Mouse (Mus musculus) CH12.LX (cell line): ENCODE results near the gene Pfpl. TPM values are rescaled to one million over a fixed set of nuclear protein-coding genes. Genes with fewer than 3 reads are reported as not detected.
A peak's percentile ranks its signal among the peaks of the same experiment; 100 is the strongest.

ENCODE experiments used
- DNase-seq: peaks from one replicate; pipeline ENCODE4 v3.0.0-alpha.2; 2013; ENCODE audit errors: extremely low read depth
- H3K27ac ChIP-seq: 2 replicates; pipeline ENCODE4 v1.5.1; 2012; ENCODE audit warnings: low read depth, mild to moderate bottlenecking, control low read depth, moderate library complexity; ENCODE audit not compliant: insufficient read depth
- H3K27me3 ChIP-seq: replicated peaks from 2 replicates; pipeline ENCODE3; 2012; ENCODE audit warnings: inconsistent platforms
- H3K36me3 ChIP-seq, 2 experiments: replicated peaks in 1 of 2; 2 replicates each; pipeline versions ENCODE3 to v1.6.1; 2012; ENCODE audit warnings: inconsistent platforms in 1 of 2, low read length in 1 of 2, mild to moderate bottlenecking in 1 of 2, mixed read lengths in 1 of 2, moderate library complexity in 1 of 2; ENCODE audit not compliant: control insufficient read depth in 1 of 2, insufficient read depth in 1 of 2
- H3K4me1 ChIP-seq, 2 experiments: 2 replicates each; pipeline ENCODE4 v1.6.1; 2012; ENCODE audit warnings: inconsistent platforms in 1 of 2, moderate library complexity in 1 of 2; ENCODE audit not compliant: insufficient read depth in 2 of 2, control insufficient read depth in 1 of 2
- H3K4me2 ChIP-seq: 2 replicates; pipeline ENCODE4 v1.6.1; 2012; ENCODE audit warnings: low read depth, mild to moderate bottlenecking, control low read depth; ENCODE audit not compliant: poor library complexity, insufficient read depth, severe bottlenecking
- H3K4me3 ChIP-seq, 3 experiments: fragments of 150-350 bp in 1 of 3; sonication (generic) in 1 of 3; replicated peaks in 1 of 3; 2 replicates each; pipeline versions ENCODE3 to v1.5.1; 2011 to 2012; ENCODE audit warnings: low read depth in 2 of 3, low read length in 2 of 3, mild to moderate bottlenecking in 2 of 3, moderate library complexity in 2 of 3, control low read depth in 1 of 3, improper control_type of control experiment in 1 of 3, inconsistent platforms in 1 of 3, mixed read lengths in 1 of 3; ENCODE audit not compliant: poor library complexity in 1 of 3
- H3K79me2 ChIP-seq: replicated peaks from 2 replicates; pipeline ENCODE4 v1.6.1; 2012; ENCODE audit warnings: mild to moderate bottlenecking, moderate library complexity; ENCODE audit not compliant: control insufficient read depth, poor library complexity, insufficient read depth, severe bottlenecking; ENCODE audit errors: extremely low read depth
- H3K9ac ChIP-seq: 2 replicates; pipeline ENCODE4 v1.6.1; 2012; ENCODE audit warnings: low read depth, mild to moderate bottlenecking, control low read depth, moderate library complexity; ENCODE audit not compliant: insufficient read depth
- H3K9me3 ChIP-seq: replicated peaks from 2 replicates; pipeline ENCODE3; 2012; ENCODE audit warnings: low read length, inconsistent platforms, mixed read lengths
- BHLHE40 ChIP-seq: IDR thresholded peaks from 2 replicates; pipeline ENCODE4 v1.6.1; 2011; ENCODE audit warnings: mild to moderate bottlenecking, low read depth, low read length, improper control_type of control experiment
- CHD2 ChIP-seq: IDR thresholded peaks from 2 replicates; pipeline ENCODE4 v1.6.1; 2011; ENCODE audit warnings: low read length, improper control_type of control experiment
- CTCF ChIP-seq, 2 experiments: IDR thresholded peaks in 1 of 2; conservative IDR thresholded peaks in 1 of 2; 2 replicates each; pipeline ENCODE4 v1.5.1; 2011 to 2012; ENCODE audit warnings: low read depth in 2 of 2, low read length in 2 of 2, improper control_type of control experiment in 1 of 2, inconsistent platforms in 1 of 2, mild to moderate bottlenecking in 1 of 2, moderate library complexity in 1 of 2
- E2F4 ChIP-seq: IDR thresholded peaks from 2 replicates; pipeline ENCODE4 v1.6.1; 2011; ENCODE audit warnings: low read depth, low read length, improper control_type of control experiment; ENCODE audit not compliant: insufficient replicate concordance
- ELF1 ChIP-seq: IDR thresholded peaks from 2 replicates; pipeline ENCODE4 v1.6.1; 2014; ENCODE audit warnings: low read depth, mild to moderate bottlenecking, inconsistent platforms, low read length, improper control_type of control experiment
- GABPA ChIP-seq: IDR thresholded peaks from 2 replicates; pipeline ENCODE4 v1.6.1; 2012; ENCODE audit warnings: low read depth, low read length, improper control_type of control experiment, inconsistent platforms; ENCODE audit not compliant: insufficient replicate concordance
- HCFC1 ChIP-seq: IDR thresholded peaks from 2 replicates; pipeline ENCODE4 v1.6.1; 2012; ENCODE audit warnings: low read depth, mild to moderate bottlenecking, inconsistent platforms, low read length, improper control_type of control experiment
- IRF4 ChIP-seq: IDR thresholded peaks from 2 replicates; pipeline ENCODE4 v1.6.1; 2014; ENCODE audit warnings: low read depth, mild to moderate bottlenecking, inconsistent platforms, low read length, improper control_type of control experiment
- JUN ChIP-seq: IDR thresholded peaks from 2 replicates; pipeline ENCODE4 v1.6.1; 2011; ENCODE audit warnings: low read depth, mild to moderate bottlenecking, low read length, improper control_type of control experiment, moderate library complexity; ENCODE audit not compliant: insufficient read depth
- JUND ChIP-seq: conservative IDR thresholded peaks from 2 replicates; pipeline ENCODE4 v1.6.1; 2011; ENCODE audit warnings: low read depth, low read length, improper control_type of control experiment
- KAT2A ChIP-seq: IDR thresholded peaks from 2 replicates; pipeline ENCODE4 v1.6.1; 2012; ENCODE audit warnings: low read length, improper control_type of control experiment, inconsistent platforms; ENCODE audit not compliant: insufficient replicate concordance
- MAFK ChIP-seq: IDR thresholded peaks from 2 replicates; pipeline ENCODE4 v1.6.1; 2011; ENCODE audit warnings: low read length, improper control_type of control experiment; ENCODE audit not compliant: insufficient replicate concordance
- MAX ChIP-seq: IDR thresholded peaks from 2 replicates; pipeline ENCODE4 v1.6.1; 2011; ENCODE audit warnings: low read length, improper control_type of control experiment
- MAZ ChIP-seq: IDR thresholded peaks from 2 replicates; pipeline ENCODE4 v1.6.1; 2012; ENCODE audit warnings: low read depth, mild to moderate bottlenecking, inconsistent platforms, low read length, improper control_type of control experiment, moderate library complexity
- MEF2A ChIP-seq: IDR thresholded peaks from 2 replicates; pipeline ENCODE4 v1.6.1; 2014; ENCODE audit warnings: low read depth, mild to moderate bottlenecking, inconsistent platforms, low read length, improper control_type of control experiment, borderline replicate concordance
- MXI1 ChIP-seq: IDR thresholded peaks from 2 replicates; pipeline ENCODE4 v1.6.1; 2011; ENCODE audit warnings: mild to moderate bottlenecking, low read depth, low read length, improper control_type of control experiment
- MYC ChIP-seq: IDR thresholded peaks from 2 replicates; pipeline ENCODE4 v1.6.1; 2011; ENCODE audit warnings: low read depth, mild to moderate bottlenecking, improper control_type of control experiment, low read length
- NELFE ChIP-seq: IDR thresholded peaks from 2 replicates; pipeline ENCODE4 v1.6.1; 2011; ENCODE audit warnings: low read depth, low read length, improper control_type of control experiment
- NRF1 ChIP-seq: IDR thresholded peaks from 2 replicates; pipeline ENCODE4 v1.6.1; 2014; ENCODE audit warnings: low read depth, mild to moderate bottlenecking, inconsistent platforms, low read length, improper control_type of control experiment, moderate library complexity
- PAX5 ChIP-seq: IDR thresholded peaks from 2 replicates; pipeline ENCODE4 v1.6.1; 2012; ENCODE audit warnings: low read length, inconsistent platforms, mixed read lengths
- POLR2A ChIP-seq: IDR thresholded peaks from 2 replicates; pipeline ENCODE4 v1.6.1; 2011; ENCODE audit warnings: low read depth, mild to moderate bottlenecking, improper control_type of control experiment, low read length
- POLR2AphosphoS2 ChIP-seq: IDR thresholded peaks from 2 replicates; pipeline ENCODE4 v1.6.1; 2011; ENCODE audit warnings: low read depth, low read length, improper control_type of control experiment
- RAD21 ChIP-seq: IDR thresholded peaks from 2 replicates; pipeline ENCODE4 v1.6.1; 2011; ENCODE audit warnings: low read depth, mild to moderate bottlenecking, low read length, improper control_type of control experiment, moderate library complexity
- RCOR1 ChIP-seq: conservative IDR thresholded peaks from 2 replicates; pipeline ENCODE4 v1.6.1; 2012; ENCODE audit warnings: low read depth, mild to moderate bottlenecking, inconsistent platforms, low read length, improper control_type of control experiment
- SIN3A ChIP-seq: IDR thresholded peaks from 2 replicates; pipeline ENCODE4 v1.6.1; 2012; ENCODE audit warnings: low read length, improper control_type of control experiment, inconsistent platforms
- TBP ChIP-seq: conservative IDR thresholded peaks from 2 replicates; pipeline ENCODE4 v1.6.1; 2011; ENCODE audit warnings: low read depth, low read length, improper control_type of control experiment
- TCF12 ChIP-seq: IDR thresholded peaks from 2 replicates; pipeline ENCODE4 v1.6.1; 2014; ENCODE audit warnings: low read depth, mild to moderate bottlenecking, inconsistent platforms, low read length, improper control_type of control experiment
- UBTF ChIP-seq: IDR thresholded peaks from 2 replicates; pipeline ENCODE4 v1.6.1; 2012; ENCODE audit warnings: low read depth, mild to moderate bottlenecking, inconsistent platforms, low read length, improper control_type of control experiment, moderate library complexity
- USF1 ChIP-seq: IDR thresholded peaks from 2 replicates; pipeline ENCODE4 v1.6.1; 2014; ENCODE audit warnings: low read depth, mild to moderate bottlenecking, inconsistent platforms, low read length, improper control_type of control experiment
- USF2 ChIP-seq: conservative IDR thresholded peaks from 2 replicates; pipeline ENCODE4 v1.6.1; 2011; ENCODE audit warnings: low read depth, low read length, improper control_type of control experiment
- ZC3H11A ChIP-seq: IDR thresholded peaks from 2 replicates; pipeline ENCODE4 v1.6.1; 2012; ENCODE audit warnings: low read depth, mild to moderate bottlenecking, inconsistent platforms, low read length, improper control_type of control experiment
- ZMIZ1 ChIP-seq: IDR thresholded peaks from 2 replicates; pipeline ENCODE4 v1.6.1; 2012; ENCODE audit warnings: low read depth, mild to moderate bottlenecking, inconsistent platforms, low read length, improper control_type of control experiment
- ZNF384 ChIP-seq: IDR thresholded peaks from 2 replicates; pipeline ENCODE4 v1.6.1; 2012; ENCODE audit warnings: low read depth, low read length, improper control_type of control experiment, inconsistent platforms
- dilution Hi-C: fragments of 300-500 bp; cut with MboI; formaldehyde crosslinking; loops from 2 replicates; pipeline ENCODE4 v1.14.3; 2020; ENCODE audit warnings: low sequenced_read_pairs; ENCODE audit not compliant: extremely low pct_unique_long_range_greater_than_20kb, extremely low pct_ligation_motif_present
- in situ Hi-C: fragments of 300-500 bp; cut with MboI; formaldehyde crosslinking; loops from 3 replicates; pipeline ENCODE4 v1.14.3; 2019; ENCODE audit warnings: low sequenced_read_pairs, low pct_ligation_motif_present, low pct_unique_long_range_greater_than_20kb, mixed read lengths
- polyA plus RNA-seq: library from polyadenylated mRNA; unstranded; fragments of >175 nt; gene quantifications from 2 replicates; pipeline ENCODE4 v1.2.1, GENCODE M21; 2012; ENCODE audit warnings: low read depth; ENCODE audit not compliant: insufficient read length
- total RNA-seq, 2 experiments: library from RNA; depleted of rRNA; stranded (reverse); fragments of 300-350 nt in 1 of 2; fragments of >200 nt in 1 of 2; gene quantifications; 2 replicates each; pipeline ENCODE4 v1.2.3; 2012 to 2014

Pfpl gene
- total and polyA plus RNA-seq, 3 experiments, result not detected

GRCm38 (mm10) chr19:12427101-12427500, 604 bp upstream of the Pfpl start:
- Histone ChIP-seq H3K4me1 (peaks cover 6 to 20% of the 10 kb centered on the region in 2 experiments; a peak in 3 of 4 replicates), H3K27me3 (no peaks in the 10 kb centered on the region), H3K9ac (no peak overlapping the region), H3K27ac (no peak overlapping the region), H3K79me2 (no peaks in the 10 kb centered on the region), H3K9me3 (no peaks in the 10 kb centered on the region), H3K4me3 (no peak overlapping the region), H3K36me3 (no peaks in the 10 kb centered on the region), H3K4me2 (no peak overlapping the region)
- dilution Hi-C loops (no loop called here), in situ Hi-C loops (no loop called here)
- TF ChIP-seq TCF12 (no peak), MAX (peak; percentile 80), IRF4 (peak; percentile 27; the same call in 1 of the 2 replicates)
- DNase-seq, result no peak

GRCm38 (mm10) chr19:12433033-12433432, 5.3 kb downstream of the Pfpl start:
- in situ Hi-C loops (loop anchor here (5.0 to 10.0 kb wide), 3 partner anchors 64 to 298 kb away; no protein-coding TSS in a partner anchor), dilution Hi-C loops (no loop called here)
- peak overlapping the region; percentile 67; the same call in 1 of the 2 replicates for H3K27ac ChIP-seq
- H3K36me3 ChIP-seq, result no peaks in the 10 kb centered on the region
- H3K4me1 ChIP-seq, result peaks cover 18 to 36% of the 10 kb centered on the region in 2 experiments
- H3K4me3 ChIP-seq, result no peak overlapping the region
- peaks cover 2% of the 10 kb centered on the region for H3K9me3 ChIP-seq
- no peaks in the 10 kb centered on the region for H3K27me3 ChIP-seq
- DNase-seq, result peak; percentile 88
- no peaks in the 10 kb centered on the region for H3K79me2 ChIP-seq
- H3K4me2 ChIP-seq, result no peak overlapping the region
- H3K9ac ChIP-seq, result no peak overlapping the region
- TF ChIP-seq TBP, result no peak
- peak; percentile 66; the same call in 1 of the 2 replicates for TF ChIP-seq IRF4
- TF ChIP-seq PAX5, result no peak
- TF ChIP-seq ZMIZ1, result no peak
- TF ChIP-seq RAD21, result peak; percentile 99
- 0 out of 2 replicates have a peak, but pooled peaks have one; percentile 47 for TF ChIP-seq MAX
- peak; percentile 74 for TF ChIP-seq MEF2A
- peak; percentile 82 for TF ChIP-seq SIN3A
- TF ChIP-seq CTCF (conservative IDR thresholded peaks at IDR 0.05 in 1 of 2, IDR thresholded peaks at IDR 0.05 in 1 of 2; ENCODE audit: low read depth in 2 of 2, low read length in 2 of 2), result peak; percentile 63 to 97
- peak; percentile 91 for TF ChIP-seq ZC3H11A
- no peak for TF ChIP-seq UBTF
- no peak; the same call in 1 of the 2 replicates for TF ChIP-seq JUN
- TF ChIP-seq NRF1, result no peak
- peak; percentile 57; the same call in 1 of the 2 replicates for TF ChIP-seq MAZ
- no peak for TF ChIP-seq POLR2AphosphoS2
- TF ChIP-seq USF2, result no peak
- TF ChIP-seq RCOR1, result peak; percentile 63; the same call in 1 of the 2 replicates
- peak; percentile 59; the same call in 1 of the 2 replicates for TF ChIP-seq NELFE
- no peak for TF ChIP-seq KAT2A
- TF ChIP-seq E2F4, result no peak
- peak; percentile 68 for TF ChIP-seq MYC
- peak; percentile 36; the same call in 1 of the 2 replicates for TF ChIP-seq BHLHE40
- TF ChIP-seq JUND, result peak; percentile 51; the same call in 1 of the 2 replicates
- TF ChIP-seq MAFK, result no peak
- TF ChIP-seq CHD2, result no peak
- TF ChIP-seq GABPA, result no peak
- TF ChIP-seq HCFC1, result peak; percentile 45; the same call in 1 of the 2 replicates
- peak; percentile 81 for TF ChIP-seq MXI1
- TF ChIP-seq TCF12, result peak; percentile 61
- no peak for TF ChIP-seq ZNF384
- TF ChIP-seq ELF1, result no peak
- TF ChIP-seq USF1, result no peak
- TF ChIP-seq POLR2A, result no peak
